Mouse (Mus musculus) bone marrow macrophage, adult 2 months (primary cell): ENCODE results near the gene Emc8.

ENCODE experiments used
- CTCF ChIP-seq: IDR thresholded peaks from 2 replicates; pipeline ENCODE4 v1.5.1; 2012; ENCODE audit warnings: low read depth, mild to moderate bottlenecking, low read length, moderate library complexity
- POLR2A ChIP-seq: IDR thresholded peaks from 2 replicates; pipeline ENCODE4 v1.6.1; 2012; ENCODE audit warnings: mild to moderate bottlenecking, low read depth, low read length, borderline replicate concordance

DNA sequence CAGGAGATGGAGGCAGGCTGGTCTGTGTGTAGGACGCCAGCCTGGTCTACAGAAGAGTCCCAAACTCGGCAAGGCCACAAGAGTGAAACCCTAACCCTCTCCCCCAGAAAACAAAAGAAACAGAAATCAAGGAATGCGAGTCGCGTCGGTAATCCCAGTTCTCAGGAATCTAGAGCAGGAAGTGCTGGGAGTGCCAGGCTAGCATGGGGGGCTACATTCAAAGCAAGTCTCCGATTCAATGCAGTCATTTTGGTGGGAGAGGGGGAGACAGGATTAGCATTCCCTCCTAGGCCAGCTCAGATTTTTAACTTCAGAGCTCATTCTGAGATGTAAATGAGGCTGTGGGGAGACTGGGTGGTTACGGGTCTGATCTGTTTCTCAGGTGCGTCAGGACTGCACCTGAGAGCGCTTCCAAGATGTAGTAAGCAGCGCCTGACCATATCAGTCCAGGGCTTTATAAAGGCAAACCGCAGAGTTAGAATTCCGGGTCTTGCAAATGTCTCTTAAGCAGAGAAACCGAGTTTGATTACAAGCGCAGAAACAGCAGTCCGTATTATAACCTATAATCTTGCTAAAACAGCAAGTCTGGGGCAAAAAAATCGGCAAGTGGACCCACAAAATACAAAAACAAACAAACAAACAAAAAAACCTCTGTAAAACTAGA is 1.4 kb downstream of the Emc8 start:
- TF ChIP-seq CTCF (no peak), POLR2A (no peak)
